Mouse (Mus musculus) embryonic facial prominence, embryonic 12.5 days (tissue): ENCODE measurements around the gene Olfr1288. TPM values are rescaled to one million over a fixed set of nuclear protein-coding genes. Genes with fewer than 3 reads are reported as not detected.

Experiments
- ATAC-seq: fragments of 200-750 bp; cut with Nextera tagmentation; 2 replicates; pipeline ENCODE4 v1.8.0; 2017; ENCODE audit not compliant: insufficient number of reproducible peaks, insufficient read depth, low FRiP score, low TSS enrichment
- H3K27ac ChIP-seq: fragments of 300-500 bp; sonication (generic); 2 replicates; pipeline ENCODE4 v1.5.1; 2016; ENCODE audit warnings: mild to moderate bottlenecking
- H3K27me3 ChIP-seq: fragments of 300-500 bp; sonication (generic); 2 replicates; pipeline ENCODE4 v1.6.1; 2016; ENCODE audit warnings: mild to moderate bottlenecking, moderate library complexity
- H3K36me3 ChIP-seq: fragments of 300-500 bp; sonication (generic); 2 replicates; pipeline ENCODE4 v1.6.1; 2016; ENCODE audit warnings: mild to moderate bottlenecking
- H3K4me1 ChIP-seq: fragments of 300-500 bp; sonication (generic); 2 replicates; pipeline ENCODE4 v1.6.1; 2016
- H3K4me2 ChIP-seq: fragments of 300-500 bp; sonication (generic); replicated peaks from 2 replicates; pipeline ENCODE4 v1.6.1; 2016; ENCODE audit warnings: mild to moderate bottlenecking, moderate library complexity
- H3K4me3 ChIP-seq: fragments of 300-500 bp; sonication (generic); 2 replicates; pipeline ENCODE4 v1.5.1; 2016; ENCODE audit warnings: mild to moderate bottlenecking
- H3K9ac ChIP-seq: fragments of 300-500 bp; sonication (generic); 2 replicates; pipeline ENCODE4 v1.6.1; 2016; ENCODE audit warnings: mild to moderate bottlenecking, moderate library complexity
- H3K9me3 ChIP-seq: fragments of 300-500 bp; sonication (generic); 2 replicates; pipeline ENCODE4 v1.6.1; 2016; ENCODE audit warnings: mild to moderate bottlenecking, moderate library complexity
- whole genome bisulfite sequencing: fragments of 180-500 bp; shearing (Covaris S2); methylation state at CpG from one replicate; pipeline ENCODE4 v1.1.7; 2016; 5-methylcytosine and 5-hydroxymethylcytosine counted together
- polyA plus RNA-seq: library from polyadenylated mRNA; unstranded; fragments of >200 nt; fragmentation: Nextera tagmentation; extraction: Ambion mirVana; gene quantifications from 2 replicates; pipeline ENCODE4 v1.2.1, GENCODE M21; 2016

The Olfr1288 gene
- not detected in 2 replicates for polyA plus RNA-seq

- H3K4me3 ChIP-seq, result no peak within 1 kb of the TSS
- no peaks in the 10 kb centered on the region for H3K4me1 ChIP-seq
- WGBS, result 90% methylated on average over 1 of the region's 1 CpGs
- H3K27ac ChIP-seq, result no peak within 1 kb of the TSS
- no peak for ATAC-seq
- H3K4me2 ChIP-seq, result no peak within 1 kb of the TSS
- no peaks in the 10 kb centered on the region for H3K27me3 ChIP-seq
- no peak within 1 kb of the TSS for H3K9ac ChIP-seq
- H3K36me3 ChIP-seq, result no peaks in the 10 kb centered on the region
- H3K9me3 ChIP-seq, result no peaks in the 10 kb centered on the region
Measured at GRCm38 (mm10) chr2:111473801-111474200, at the start of gene Olfr1288. TSS of gene Olfr1288 (plus strand) at chr2:111474101.

GRCm38 (mm10) chr2:111448842-111449241, 25.1 kb upstream of the Olfr1288 start, which contains the start of gene Olfr1287:
TSS of gene Olfr1287 (plus strand) at chr2:111449142.
- Histone ChIP-seq H3K36me3 (no peaks in the 10 kb centered on the region), H3K9me3 (no peaks in the 10 kb centered on the region), H3K27me3 (no peaks in the 10 kb centered on the region), H3K4me1 (no peaks in the 10 kb centered on the region), H3K4me2 (no peak within 1 kb of the TSS), H3K27ac (no peak within 1 kb of the TSS), H3K9ac (no peak within 1 kb of the TSS), H3K4me3 (no peak within 1 kb of the TSS)
- ATAC-seq, result no peak
- 65% methylated on average over 1 of the region's 1 CpGs for WGBS

GRCm38 (mm10) chr2:111480519-111480918, 6.6 kb downstream of the Olfr1288 start, which contains the start of gene Olfr1289:
TSS of gene Olfr1289 (plus strand) at chr2:111480819.
- H3K27ac ChIP-seq, result no peak within 1 kb of the TSS
- no peaks in the 10 kb centered on the region for H3K27me3 ChIP-seq
- no peak within 1 kb of the TSS for H3K4me2 ChIP-seq
- H3K4me3 ChIP-seq, result no peak within 1 kb of the TSS
- no peaks in the 10 kb centered on the region for H3K9me3 ChIP-seq
- ATAC-seq, result no peak
- no peaks in the 10 kb centered on the region for H3K4me1 ChIP-seq
- H3K36me3 ChIP-seq, result no peaks in the 10 kb centered on the region
- no peak within 1 kb of the TSS for H3K9ac ChIP-seq
- WGBS, result 77% methylated on average over 1 of the region's 1 CpGs

GRCm38 (mm10) chr2:111493729-111494128, 19.8 kb downstream of the Olfr1288 start, which contains the start of gene Olfr1290:
TSS of gene Olfr1290 (minus strand) at chr2:111493829.
- ATAC-seq, result no peak
- no peak within 1 kb of the TSS for H3K4me2 ChIP-seq
- H3K4me3 ChIP-seq, result no peak within 1 kb of the TSS
- H3K4me1 ChIP-seq, result no peaks in the 10 kb centered on the region
- no peaks in the 10 kb centered on the region for H3K27me3 ChIP-seq
- H3K36me3 ChIP-seq, result no peaks in the 10 kb centered on the region
- H3K9me3 ChIP-seq, result no peaks in the 10 kb centered on the region
- 79% methylated on average over 5 of the region's 5 CpGs for WGBS
- no peak within 1 kb of the TSS for H3K27ac ChIP-seq
- H3K9ac ChIP-seq, result no peak within 1 kb of the TSS

GRCm38 (mm10) chr2:111496880-111497279, 23.0 kb downstream of the Olfr1288 start, which contains the start of gene Olfr1291-ps1:
TSS of gene Olfr1291-ps1 (plus strand) at chr2:111497180.
- WGBS, result 77% methylated on average over 3 of the region's 3 CpGs
- Histone ChIP-seq H3K4me3 (no peak within 1 kb of the TSS), H3K36me3 (no peaks in the 10 kb centered on the region), H3K9me3 (no peaks in the 10 kb centered on the region), H3K4me2 (no peak within 1 kb of the TSS), H3K27me3 (no peaks in the 10 kb centered on the region), H3K9ac (no peak within 1 kb of the TSS), H3K27ac (no peak within 1 kb of the TSS), H3K4me1 (no peaks in the 10 kb centered on the region)
- ATAC-seq, result no peak

- no peak for ATAC-seq
- no peak overlapping the region for H3K4me2 ChIP-seq
- H3K27ac ChIP-seq, result no peak overlapping the region
- H3K9ac ChIP-seq, result no peak overlapping the region
- 89% methylated on average over 10 of the region's 10 CpGs for WGBS
- 0 out of 2 replicates have a peak, but pooled peaks cover 3% of the 10 kb centered on the region for H3K9me3 ChIP-seq
- H3K27me3 ChIP-seq, result no peaks in the 10 kb centered on the region
- H3K36me3 ChIP-seq, result no peaks in the 10 kb centered on the region
- H3K4me3 ChIP-seq, result no peak overlapping the region
- H3K4me1 ChIP-seq, result no peaks in the 10 kb centered on the region
Measured at GRCm38 (mm10) chr2:111517451-111517850, 43.5 kb downstream of the Olfr1288 start.

GRCm38 (mm10) chr2:111524903-111525302, 51.0 kb downstream of the Olfr1288 start, which contains the start of gene Olfr1293-ps:
TSS of gene Olfr1293-ps (plus strand) at chr2:111525203.
- WGBS, result 93% methylated on average over 1 of the region's 1 CpGs
- Histone ChIP-seq H3K4me2 (no peak within 1 kb of the TSS), H3K27me3 (no peaks in the 10 kb centered on the region), H3K4me1 (no peaks in the 10 kb centered on the region), H3K27ac (no peak within 1 kb of the TSS), H3K4me3 (no peak within 1 kb of the TSS), H3K36me3 (no peaks in the 10 kb centered on the region), H3K9me3 (0 out of 2 replicates have a peak, but pooled peaks cover 3% of the 10 kb centered on the region), H3K9ac (no peak within 1 kb of the TSS)
- ATAC-seq, result no peak

Other genes starting within 250 kb of the Olfr1288 start
- gene 4930430A15Rik, start 244.5 kb upstream of the Olfr1288 start, polyA plus RNA-seq, result not detected in 2 replicates
- gene Olfr1275, start 238.8 kb upstream of the Olfr1288 start, polyA plus RNA-seq, result not detected in 2 replicates
- gene Olfr1276, start 219.6 kb upstream of the Olfr1288 start, polyA plus RNA-seq, result not detected in 2 replicates
- not detected in 2 replicates for gene Olfr1277, start 200.0 kb upstream of the Olfr1288 start, polyA plus RNA-seq
- not detected in 2 replicates for gene Olfr1278, start 184.0 kb upstream of the Olfr1288 start, polyA plus RNA-seq
- not detected in 2 replicates for gene Olfr1279, start 173.5 kb upstream of the Olfr1288 start, polyA plus RNA-seq
- gene Olfr1280, start 160.1 kb upstream of the Olfr1288 start, polyA plus RNA-seq, result not detected in 2 replicates
- not detected in 2 replicates for gene Olfr1281, start 147.6 kb upstream of the Olfr1288 start, polyA plus RNA-seq
- not detected in 2 replicates for gene Olfr1282, start 138.0 kb upstream of the Olfr1288 start, polyA plus RNA-seq
- gene Olfr1283, start 107.3 kb upstream of the Olfr1288 start, polyA plus RNA-seq, result not detected in 2 replicates
- gene Olfr1284, start 98.6 kb upstream of the Olfr1288 start, polyA plus RNA-seq, result not detected in 2 replicates
- gene Olfr1286, start 51.0 kb upstream of the Olfr1288 start, polyA plus RNA-seq, result not detected in 2 replicates
- gene Olfr1287, start 25.0 kb upstream of the Olfr1288 start, polyA plus RNA-seq, result not detected in 2 replicates
- not detected in 2 replicates for gene Olfr1289, start 6.7 kb downstream of the Olfr1288 start, polyA plus RNA-seq
- not detected in 2 replicates for gene Olfr1290, start 19.7 kb downstream of the Olfr1288 start, polyA plus RNA-seq
- not detected in 2 replicates for gene Olfr1291-ps1, start 23.1 kb downstream of the Olfr1288 start, polyA plus RNA-seq
- gene Olfr1293-ps, start 51.1 kb downstream of the Olfr1288 start, polyA plus RNA-seq, result not detected in 2 replicates
- not detected in 2 replicates for gene Olfr1294, start 66.2 kb downstream of the Olfr1288 start, polyA plus RNA-seq
- gene Olfr1295, start 95.6 kb downstream of the Olfr1288 start, polyA plus RNA-seq, result not detected in 2 replicates
- not detected in 2 replicates for gene Olfr1297, start 152.4 kb downstream of the Olfr1288 start, polyA plus RNA-seq
- gene Olfr1298, start 175.1 kb downstream of the Olfr1288 start, polyA plus RNA-seq, result not detected in 2 replicates
- gene Olfr1299, start 187.3 kb downstream of the Olfr1288 start, polyA plus RNA-seq, result not detected in 2 replicates